Mouse (Mus musculus): ENCODE data around the gene Tes.

GRCm38 (mm10) chr6:17028809-17029208, 36.1 kb upstream of the Tes start:
- TF ChIP-seq CTCF (IDR thresholded peaks at IDR 0.05; ENCODE audit: extremely low read depth, insufficient read depth, insufficient read length, insufficient replicate concordance) (no peak), POLR2A (IDR thresholded peaks at IDR 0.05; ENCODE audit: low read depth, low read length) (no peak)
